Mouse (Mus musculus): ENCODE measurements around the gene Fgd2.

Gene Fgd2

GRCm38 (mm10) chr17:29400044-29400443, 39.3 kb downstream of the Fgd2 start:
- DNase-seq: no peak

GRCm38 (mm10) chr17:29401741-29402268, 41.1 kb downstream of the Fgd2 start:
- no peak for DNase-seq

- no peak for DNase-seq
Observed at GRCm38 (mm10) chr17:29403179-29403578, 42.5 kb downstream of the Fgd2 start.

- no peak for DNase-seq
Observed at GRCm38 (mm10) chr17:29405501-29405900, 44.8 kb downstream of the Fgd2 start.

- DNase-seq: no peak
Observed at GRCm38 (mm10) chr17:29406077-29406476, 45.4 kb downstream of the Fgd2 start.

- no peak for DNase-seq
Observed at GRCm38 (mm10) chr17:29407405-29407804, 46.7 kb downstream of the Fgd2 start.

- DNase-seq: no peak
Observed at GRCm38 (mm10) chr17:29408364-29408763, 47.6 kb downstream of the Fgd2 start.

- DNase-seq: no peak
Observed at GRCm38 (mm10) chr17:29409800-29410343, 49.2 kb downstream of the Fgd2 start.

GRCm38 (mm10) chr17:29411821-29412425, 51.2 kb downstream of the Fgd2 start:
- no peak for DNase-seq

- no peak for DNase-seq
Observed at GRCm38 (mm10) chr17:29414566-29414965, 53.9 kb downstream of the Fgd2 start.

- no peak for DNase-seq
Observed at GRCm38 (mm10) chr17:29415761-29416662, 55.3 kb downstream of the Fgd2 start.

- no peak for DNase-seq
Observed at GRCm38 (mm10) chr17:29416757-29417156, 56.0 kb downstream of the Fgd2 start.

- no peak for DNase-seq
Observed at GRCm38 (mm10) chr17:29418758-29419380, 58.2 kb downstream of the Fgd2 start.

GRCm38 (mm10) chr17:29419976-29420739, 59.4 kb downstream of the Fgd2 start:
- no peak for DNase-seq

GRCm38 (mm10) chr17:29421319-29421718, 60.6 kb downstream of the Fgd2 start:
- DNase-seq: no peak

- no peak for DNase-seq
Observed at GRCm38 (mm10) chr17:29422337-29422736, 61.6 kb downstream of the Fgd2 start.

GRCm38 (mm10) chr17:29422912-29423504, 62.3 kb downstream of the Fgd2 start:
- no peak for DNase-seq

GRCm38 (mm10) chr17:29423991-29424390, 63.3 kb downstream of the Fgd2 start:
- DNase-seq: no peak

GRCm38 (mm10) chr17:29425345-29425744, 64.6 kb downstream of the Fgd2 start:
- DNase-seq: no peak

GRCm38 (mm10) chr17:29428213-29428612, 67.5 kb downstream of the Fgd2 start:
- DNase-seq: no peak

GRCm38 (mm10) chr17:29428826-29429225, 68.1 kb downstream of the Fgd2 start:
- DNase-seq: no peak
